Mouse (Mus musculus) liver, postnatal 0 days (tissue): Measurements from ENCODE around the gene Olfml3.

ENCODE experiments used
- CTCF ChIP-seq: sonication (generic); IDR thresholded peaks from 2 replicates; pipeline ENCODE4 v1.5.1; 2016; ENCODE audit warnings: antibody characterized with exemption, low read depth
- EP300 ChIP-seq: IDR thresholded peaks from 2 replicates; pipeline ENCODE4 v1.6.1; 2016; ENCODE audit warnings: antibody characterized with exemption, low read depth, mild to moderate bottlenecking

- TF ChIP-seq CTCF (no peak), EP300 (no peak)
Measured at GRCm38 (mm10) chr3:103696388-103696925, 41.3 kb downstream of the Olfml3 start.
